In the genomic region with DNA sequence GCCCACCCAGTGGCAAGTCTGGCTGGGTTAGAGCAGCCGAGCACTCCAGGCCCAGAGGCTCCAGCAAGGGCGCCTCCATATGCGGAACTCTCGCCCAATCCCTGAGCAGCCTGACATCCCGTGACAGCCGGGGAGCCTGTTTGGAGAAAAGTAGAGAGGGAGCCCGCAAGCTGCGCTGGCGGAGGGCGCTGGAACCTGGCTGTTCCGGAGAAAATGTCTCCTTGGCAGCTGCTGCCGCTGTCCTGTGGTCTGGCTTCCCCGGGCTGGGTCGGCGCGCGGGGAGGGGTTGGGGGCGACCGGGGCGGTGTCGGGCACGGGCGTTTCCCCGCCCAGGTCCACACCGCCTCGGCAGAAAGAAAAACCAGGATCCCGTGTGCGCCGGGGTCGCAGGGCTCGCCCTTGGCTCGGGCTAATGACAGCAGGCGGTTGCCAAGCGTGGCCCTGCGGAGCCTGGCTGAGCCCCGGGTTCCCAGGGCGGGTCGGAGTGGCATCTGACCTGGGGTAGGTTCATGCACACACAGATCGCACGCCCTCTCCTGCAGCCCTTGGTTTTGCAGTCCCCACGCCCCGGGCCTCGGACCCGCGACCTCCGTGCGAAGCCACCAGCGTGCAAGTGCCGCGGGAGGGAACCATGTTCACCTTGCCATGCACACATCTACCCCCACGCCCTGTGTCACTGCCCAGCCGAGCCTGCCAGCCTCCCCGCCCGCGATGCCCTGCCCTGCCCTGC, we compare ENCODE assay signal across 8 mouse cellular contexts. TPM values are rescaled to one million over a fixed set of nuclear protein-coding genes. Genes with fewer than 3 reads are reported as not detected.
DNase-seq lines count a peak whose midpoint lies in the region; ATAC-seq and TF ChIP-seq lines count a peak whose summit lies in the region.

No protein-coding gene starts in this region.

- DNase-seq in CD4-positive helper T cell, adult 2 months (ENCODE audit: low read depth, low spot score) = peak; percentile 73
- peak; percentile 94 for DNase-seq in brain, embryonic 14.5 days (ENCODE audit: low read depth)
- DNase-seq in liver = peak; percentile 83
- peak; percentile 25 to 46 for DNase-seq in monocyte, adult 2 months (ENCODE audit: low read depth in 1 of 2, low spot score in 2 of 2)
- DNase-seq in spleen, postnatal 14 days (ENCODE audit: low spot score in 2 of 2) = peak; percentile 42 to 56

- ATAC-seq in erythroblast, adult 5-6 weeks (replicated peaks; ENCODE audit: low FRiP score, poor library complexity, severe bottlenecking) = peak; percentile 72
- ATAC-seq in heart, embryonic 11.5 days (replicated peaks; ENCODE audit: insufficient number of reproducible peaks, low FRiP score, low TSS enrichment) = peak; percentile 78
- peak; percentile 89 for ATAC-seq in kidney, embryonic 15.5 days (replicated peaks; ENCODE audit: low FRiP score)

- H3K9me3 ChIP-seq in heart, embryonic 11.5 days (replicated peaks; ENCODE audit: control insufficient read depth, low read length) = no peaks in the 10 kb centered on the region
- H3K9me3 ChIP-seq in kidney, embryonic 15.5 days (replicated peaks) = no peaks in the 10 kb centered on the region

- H3K4me3 ChIP-seq in heart, embryonic 11.5 days (ENCODE audit: low read depth, low read length) = peak overlapping the region; percentile 86
- H3K4me3 ChIP-seq in kidney, embryonic 15.5 days (replicated peaks) = peak overlapping the region; percentile 87

- TF ChIP-seq CTCF in brain, embryonic 14.5 days (IDR thresholded peaks at IDR 0.05; ENCODE audit: borderline replicate concordance, extremely low read depth, insufficient read depth, insufficient read length) = no peak

- WGBS in heart, embryonic 11.5 days (ENCODE audit: insufficient replicate concordance) = 1% methylated on average over 52 of the region's 55 CpGs
- WGBS in kidney, embryonic 15.5 days = under 1% methylated on average over 52 of the region's 55 CpGs

- peak overlapping the region; percentile 91 for H3K9ac ChIP-seq in heart, embryonic 11.5 days (ENCODE audit: low read depth, low read length)
- peak overlapping the region; percentile 94 for H3K9ac ChIP-seq in kidney, embryonic 15.5 days

- peak; percentile 32; the same call in 1 of the 2 replicates for TF ChIP-seq POLR2A in brain, embryonic 14.5 days (IDR thresholded peaks at IDR 0.05; ENCODE audit: borderline replicate concordance, extremely low read depth, insufficient read depth, insufficient read length, poor library complexity, severe bottlenecking)

- peak overlapping the region; percentile 97 for H3K4me2 ChIP-seq in heart, embryonic 11.5 days
- peak overlapping the region; percentile 98 for H3K4me2 ChIP-seq in kidney, embryonic 15.5 days

- H3K36me3 ChIP-seq in heart, embryonic 11.5 days (ENCODE audit: control insufficient read depth, insufficient read depth, low read length) = no peaks in the 10 kb centered on the region
- H3K36me3 ChIP-seq in kidney, embryonic 15.5 days = peaks cover 4% of the 10 kb centered on the region; the same call in 1 of the 2 replicates

- H3K4me1 ChIP-seq in heart, embryonic 11.5 days (ENCODE audit: control insufficient read depth, insufficient read depth, low read length) = peaks cover 8% of the 10 kb centered on the region; the same call in 1 of the 2 replicates
- peaks cover 17% of the 10 kb centered on the region for H3K4me1 ChIP-seq in kidney, embryonic 15.5 days

- H3K27me3 ChIP-seq in heart, embryonic 11.5 days (ENCODE audit: control insufficient read depth, insufficient read depth, low read length) = no peaks in the 10 kb centered on the region
- no peaks in the 10 kb centered on the region for H3K27me3 ChIP-seq in kidney, embryonic 15.5 days

- peak overlapping the region; percentile 94 for H3K27ac ChIP-seq in heart, embryonic 11.5 days (ENCODE audit: low read depth, low read length)
- H3K27ac ChIP-seq in kidney, embryonic 15.5 days = peak overlapping the region; percentile 98

RNA-seq across cellular contexts. Expression of a gene that starts 1.1 kb away (rescaled TPM):
- 47.0 and 48.5 TPM in 2 replicates for polyA plus RNA-seq in brain, embryonic 14.5 days (2012; rRNA removed)
- 7.5 and 12.5 TPM in 2 replicates for total RNA-seq in erythroblast, adult 5-6 weeks (2015; ENCODE audit: low replicate concordance)
- 10.8 and 41.0 TPM in 2 replicates for total RNA-seq in erythroblast, adult 5-6 weeks (2017; ENCODE audit: low replicate concordance)
- polyA plus RNA-seq in heart, embryonic 11.5 days (2014; fragmentation: Nextera tagmentation; extraction: Ambion mirVana) = 24.8 and 25.7 TPM in 2 replicates
- 24.8 and 25.4 TPM in 2 replicates for polyA plus RNA-seq in kidney, embryonic 15.5 days (2015; fragmentation: Nextera tagmentation; extraction: Ambion mirVana)

RNA-seq across cellular contexts. Expression of a gene that starts 44.4 kb away (rescaled TPM):
- 2.3 and 3.2 TPM in 2 replicates for polyA plus RNA-seq in brain, embryonic 14.5 days (2012; rRNA removed)
- 8.2 TPM in 1 of 2 replicates, not detected in the other for total RNA-seq in erythroblast, adult 5-6 weeks (2015; ENCODE audit: low replicate concordance)
- total RNA-seq in erythroblast, adult 5-6 weeks (2017; ENCODE audit: low replicate concordance) = 1.5 and 2.6 TPM in 2 replicates
- 10.1 and 11.2 TPM in 2 replicates for polyA plus RNA-seq in heart, embryonic 11.5 days (2014; fragmentation: Nextera tagmentation; extraction: Ambion mirVana)
- polyA plus RNA-seq in kidney, embryonic 15.5 days (2015; fragmentation: Nextera tagmentation; extraction: Ambion mirVana) = 20.0 and 20.8 TPM in 2 replicates

RNA-seq across cellular contexts. Expression of a gene that starts 53.8 kb away (rescaled TPM):
- polyA plus RNA-seq in brain, embryonic 14.5 days (2012; rRNA removed) = 1.8 and 3.3 TPM in 2 replicates
- total RNA-seq in erythroblast, adult 5-6 weeks (2015; ENCODE audit: low replicate concordance) = not detected in 2 replicates
- total RNA-seq in erythroblast, adult 5-6 weeks (2017; ENCODE audit: low replicate concordance) = 0.14 TPM in 1 of 2 replicates, not detected in the other
- 0.30 and 0.39 TPM in 2 replicates for polyA plus RNA-seq in heart, embryonic 11.5 days (2014; fragmentation: Nextera tagmentation; extraction: Ambion mirVana)
- 1.3 and 1.5 TPM in 2 replicates for polyA plus RNA-seq in kidney, embryonic 15.5 days (2015; fragmentation: Nextera tagmentation; extraction: Ambion mirVana)

Comparison
In these comparisons a context has a peak if more than half of its experiments do, and no peak if none do; other contexts are left out.
1. Peak in every context shown above with its lines: DNase-seq, ATAC-seq, H3K4me3 ChIP-seq and H3K27ac ChIP-seq.
2. DNase-seq: peak in every context shown above with its lines; median percentile 94 in brain, embryonic 14.5 days; 83 in liver; 73 in CD4-positive helper T cell, adult 2 months; 49 in spleen, postnatal 14 days; 36 in monocyte, adult 2 months.